Mouse (Mus musculus) left cerebral cortex, postnatal 10 days (tissue): ENCODE data around the gene Gm10160. TPM values are rescaled to one million over a fixed set of nuclear protein-coding genes. Genes with fewer than 3 reads are reported as not detected.

Source experiments
- DNase-seq, 2 experiments: peaks; one replicate each; pipeline ENCODE4 v3.0.0; 2021 to 2022; ENCODE audit warnings: low spot score in 2 of 2, mixed read lengths in 1 of 2; ENCODE audit errors: extremely low spot score in 1 of 2
- intact Hi-C: fragments of 180-260 bp; cut with DNase I; formaldehyde crosslinking; loops from one replicate; pipeline ENCODE4 v1.15.1; 2025
- total RNA-seq, 2 experiments: library from RNA; stranded (reverse); gene quantifications; 2 replicates each; pipeline ENCODE4 v1.2.3; 2021

Gm10160 gene
- total RNA-seq, 2 experiments from 2014 or later: not detected

DNA sequence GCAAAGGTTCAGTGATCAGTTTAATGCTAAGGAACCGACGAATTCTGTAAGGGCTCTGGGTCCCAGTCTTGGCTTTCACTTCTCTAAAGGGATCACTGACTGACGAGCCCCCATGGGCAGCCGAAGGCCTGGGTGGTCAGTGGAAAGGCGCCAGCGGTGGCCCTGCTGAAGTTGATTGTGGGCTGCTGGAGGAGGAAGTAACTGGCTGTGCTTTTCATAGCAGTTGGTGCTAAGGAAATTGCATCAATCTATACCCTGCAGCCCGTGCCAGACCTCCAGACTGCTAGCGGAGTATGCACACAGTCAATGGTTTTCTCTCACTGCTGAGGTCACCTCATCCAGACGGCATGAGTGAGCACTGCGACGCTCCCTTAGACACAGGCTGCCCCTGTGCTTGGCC is 4.5 kb upstream of the Gm10160 start:
- intact Hi-C loops: no loop called here
- DNase-seq: peak; percentile 56 to 71

DNA sequence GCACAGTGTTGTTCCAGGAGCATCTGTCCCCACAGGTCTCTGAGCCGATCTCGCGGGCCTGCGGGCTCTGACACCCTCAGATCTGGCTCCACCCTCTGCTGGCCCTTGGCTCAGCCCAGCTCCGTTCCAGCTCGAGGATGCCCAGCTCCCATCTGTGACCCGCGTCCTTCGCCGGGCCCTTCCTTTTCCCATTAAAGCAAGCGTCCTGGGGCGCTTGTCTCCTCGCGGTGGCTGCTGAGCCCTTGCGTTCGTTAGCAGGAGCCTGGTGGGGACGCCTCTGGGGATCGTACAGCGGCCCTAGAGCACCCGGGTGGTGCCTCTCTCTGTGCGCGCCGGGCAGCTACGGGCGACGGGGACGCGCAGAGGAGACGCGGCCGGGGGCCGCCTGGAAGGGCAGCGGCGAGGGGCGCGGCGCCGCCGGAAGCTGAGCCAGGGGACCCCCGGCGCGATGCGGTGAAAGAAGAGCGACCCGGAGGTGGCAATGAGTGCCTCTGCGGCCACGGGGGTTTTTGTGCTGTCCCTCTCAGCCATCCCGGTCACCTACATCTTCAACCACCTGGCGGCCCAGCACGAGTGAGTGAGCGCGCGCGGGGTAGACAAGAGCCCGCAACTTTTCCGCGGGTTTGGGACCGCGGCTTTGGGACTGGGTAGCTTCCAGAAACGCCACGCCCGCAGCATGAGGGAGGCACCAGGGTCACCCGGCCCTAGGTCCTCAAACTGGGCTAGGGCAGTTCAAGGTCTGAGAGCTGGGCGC is 3.6 kb upstream of the Gm10160 start, which contains the start of gene Tm6sf1:
Tm6sf1 (plus strand) TSS at position 34 of the 754 bp plus-strand sequence.
- DNase-seq: peak in 1 of 2 experiments; percentile 79
- intact Hi-C loops: no loop called here

DNA sequence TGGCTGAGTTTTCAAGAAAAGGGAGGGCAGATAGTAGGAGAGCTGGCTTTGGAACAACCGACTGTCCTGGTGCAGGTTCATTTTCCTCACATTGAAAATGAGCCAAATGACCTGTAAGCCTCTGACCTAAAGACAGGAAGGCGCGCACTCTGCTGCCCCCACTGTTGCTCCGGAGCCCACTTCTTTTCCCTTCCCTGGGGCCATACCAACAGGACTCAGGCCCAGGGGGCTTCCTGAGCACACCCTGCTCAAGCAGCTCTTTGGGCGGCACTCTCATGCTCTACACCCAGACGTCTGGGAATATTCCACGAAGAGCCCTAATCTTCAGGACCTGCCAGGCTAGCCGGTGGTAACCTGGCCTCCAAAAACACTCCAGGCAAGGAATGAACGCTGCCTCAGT is 2.6 kb upstream of the Gm10160 start:
- intact Hi-C loops: no loop called here
- no peak for DNase-seq

DNA sequence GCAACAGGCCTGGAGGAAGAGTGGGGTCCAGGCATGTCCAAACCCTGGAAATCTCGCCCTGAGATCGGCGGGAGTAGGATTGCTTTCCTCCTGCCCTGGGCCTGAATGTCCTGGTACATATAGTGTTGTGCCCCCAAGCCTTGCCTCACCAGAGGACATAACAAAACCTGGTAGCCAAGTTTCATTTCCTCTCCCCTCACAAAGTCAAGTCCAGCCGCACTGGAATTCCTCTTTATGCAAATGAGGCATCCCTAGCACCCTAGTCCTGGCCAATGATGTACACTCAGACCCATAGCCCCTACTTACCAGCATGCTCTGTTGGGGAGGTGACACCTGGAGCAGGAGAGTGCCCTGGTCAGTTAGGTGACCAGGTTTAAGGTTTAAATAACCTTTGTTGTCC is 627 bp upstream of the Gm10160 start:
- no peak for DNase-seq
- intact Hi-C loops: no loop called here

DNA sequence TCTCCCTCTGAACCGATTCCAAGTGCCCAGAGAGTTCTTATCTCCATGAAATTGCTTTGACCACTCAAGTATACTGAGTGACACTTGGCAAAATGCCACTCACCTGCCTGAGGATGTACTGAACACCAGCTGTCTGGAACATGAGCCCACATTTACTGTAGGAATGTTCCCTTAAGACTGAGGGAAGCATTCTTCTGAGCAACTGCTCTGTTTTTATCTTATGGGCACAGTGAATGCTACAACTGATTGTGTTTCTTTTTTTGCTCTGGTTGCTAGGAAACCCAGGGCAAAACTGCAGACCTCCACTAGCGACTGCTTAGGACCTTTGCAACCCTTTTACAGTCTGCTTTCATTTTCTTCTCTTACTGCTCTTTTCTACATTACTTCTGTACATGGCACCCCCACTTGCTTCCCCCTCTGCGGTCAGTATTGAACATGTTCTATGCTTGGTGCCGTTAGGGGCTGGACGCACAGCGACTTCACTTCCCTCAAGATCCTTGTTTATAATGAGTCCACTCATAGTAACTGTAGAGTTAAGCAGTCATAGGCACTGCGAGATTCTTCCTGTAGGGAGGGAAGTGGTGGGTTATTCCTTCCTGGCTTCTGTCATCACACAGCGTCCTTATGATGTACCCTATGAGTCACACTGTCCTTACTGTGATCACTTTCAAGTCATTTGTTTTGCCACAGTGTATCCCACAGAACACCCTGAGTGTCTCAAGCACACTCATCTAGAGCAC is 856 bp downstream of the Gm10160 start:
- DNase-seq: no peak
- intact Hi-C loops: no loop called here

DNA sequence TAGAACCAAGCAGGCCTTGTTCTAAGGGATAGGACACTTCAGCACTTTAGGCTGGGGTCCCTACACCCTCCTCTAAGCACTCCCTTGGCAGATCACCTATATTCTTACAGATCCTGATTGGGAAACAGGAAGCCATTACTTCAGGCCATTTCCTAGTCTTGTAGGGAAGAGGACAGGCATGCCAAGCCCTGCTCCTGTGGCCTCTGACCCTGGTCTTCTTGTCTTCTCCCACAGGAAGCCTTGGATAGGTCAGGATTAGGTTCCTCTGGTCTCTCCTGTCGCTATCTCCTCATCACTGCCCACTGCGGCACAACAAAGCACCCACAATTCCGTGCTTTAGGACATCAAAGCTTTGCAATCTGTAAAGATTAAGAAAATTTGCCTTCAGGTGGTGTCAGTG is 3.9 kb downstream of the Gm10160 start:
- intact Hi-C loops: no loop called here
- no peak for DNase-seq

DNA sequence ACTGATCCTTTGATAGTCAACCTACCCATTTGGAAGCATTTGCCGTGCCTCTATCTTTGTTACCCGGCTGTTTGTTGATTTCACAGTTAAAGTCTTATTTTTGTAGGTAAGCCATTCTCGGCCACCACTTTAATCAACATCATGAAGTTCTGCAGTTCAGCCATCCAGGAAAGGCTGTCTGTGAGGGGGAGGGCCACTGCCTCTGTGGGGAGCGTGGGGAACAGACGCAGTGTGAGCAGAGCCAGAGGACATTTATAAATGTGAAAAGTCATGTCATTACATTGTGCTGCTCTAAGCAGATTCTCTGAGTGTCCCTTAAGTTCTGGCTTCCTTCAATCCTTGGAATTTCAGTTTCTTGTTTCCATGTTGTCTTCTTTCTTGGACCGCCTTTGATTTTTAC is 5.4 kb downstream of the Gm10160 start:
- no peak for DNase-seq
- intact Hi-C loops: no loop called here

DNA sequence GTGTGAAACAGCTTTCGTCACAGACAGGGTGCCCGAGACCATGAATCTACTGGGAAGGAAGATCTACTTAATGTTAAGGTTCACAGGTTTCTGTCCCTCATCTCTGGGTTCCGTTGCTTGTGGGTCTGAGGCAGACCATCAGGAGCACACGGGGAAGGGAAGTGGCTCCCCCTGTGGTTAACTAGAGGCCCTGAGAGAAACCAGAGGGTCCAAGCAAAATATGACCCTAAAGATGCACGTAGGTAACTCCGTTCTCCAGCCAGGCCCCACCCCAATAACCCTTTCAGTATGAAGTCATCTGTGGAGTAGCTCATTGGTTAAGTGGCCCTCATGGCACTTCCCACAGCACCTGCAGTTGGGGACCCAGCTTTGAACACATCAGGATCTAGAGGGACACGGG is 6.0 kb downstream of the Gm10160 start:
- no peak for DNase-seq
- intact Hi-C loops: no loop called here

DNA sequence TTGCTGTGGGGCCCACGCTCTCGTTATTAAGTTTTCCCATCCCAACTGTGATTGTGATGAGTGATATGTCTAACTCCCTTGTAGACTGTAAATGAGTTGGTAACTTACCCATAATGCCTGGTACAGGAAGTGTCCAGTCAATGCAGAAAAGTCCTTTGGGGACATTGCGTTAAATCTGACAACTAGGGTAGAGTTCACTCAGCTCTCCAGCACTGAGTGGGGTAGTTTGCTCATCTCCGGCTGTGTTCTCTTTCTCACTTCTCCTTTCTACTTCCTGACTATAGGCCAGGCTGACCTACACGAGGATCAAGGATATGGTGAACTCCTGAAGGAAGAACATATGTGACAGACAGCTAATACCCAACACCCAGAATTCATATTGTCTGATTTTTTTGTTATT is 6.4 kb downstream of the Gm10160 start:
- DNase-seq: no peak
- intact Hi-C loops: no loop called here

DNA sequence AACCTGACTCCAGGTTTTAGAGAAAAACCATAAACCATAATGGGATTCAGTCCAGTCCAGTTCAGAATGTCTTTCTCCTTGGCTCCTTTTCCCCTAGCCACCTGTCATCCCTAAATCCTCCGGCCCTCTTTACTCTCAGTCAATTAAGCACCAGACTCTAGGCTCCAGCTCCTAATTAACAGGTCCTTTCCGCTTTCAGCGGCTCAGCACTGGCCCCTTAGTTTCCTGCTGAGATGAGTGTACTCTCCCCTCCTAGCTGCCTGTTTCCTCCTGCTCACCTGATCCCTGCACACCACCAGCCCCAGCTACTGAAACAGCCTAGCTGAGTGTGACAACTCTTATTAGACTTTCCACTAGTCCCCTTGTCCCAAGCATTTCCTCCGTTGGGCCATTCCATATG is 7.8 kb downstream of the Gm10160 start:
- intact Hi-C loops: no loop called here
- DNase-seq: no peak

DNA sequence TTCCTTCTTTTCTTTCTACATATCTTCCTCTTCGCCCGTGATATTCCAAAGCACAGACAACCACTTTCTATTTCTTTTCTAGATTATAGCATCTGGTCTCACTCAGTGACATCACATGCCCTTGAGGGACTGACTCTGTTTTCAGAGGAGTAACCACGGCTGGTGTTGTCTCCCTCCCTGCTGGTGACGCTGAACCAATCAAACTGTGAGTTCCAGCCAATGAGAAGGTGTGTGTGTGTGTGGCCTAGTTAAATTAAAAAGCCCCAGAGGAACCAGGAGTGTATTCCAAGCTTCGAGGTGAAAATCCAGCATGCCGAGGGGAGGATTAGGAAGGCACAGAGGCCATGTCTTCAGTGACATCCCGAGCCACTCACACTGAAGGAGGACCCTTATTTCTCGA is 8.6 kb downstream of the Gm10160 start:
- DNase-seq: no peak
- intact Hi-C loops: no loop called here

DNA sequence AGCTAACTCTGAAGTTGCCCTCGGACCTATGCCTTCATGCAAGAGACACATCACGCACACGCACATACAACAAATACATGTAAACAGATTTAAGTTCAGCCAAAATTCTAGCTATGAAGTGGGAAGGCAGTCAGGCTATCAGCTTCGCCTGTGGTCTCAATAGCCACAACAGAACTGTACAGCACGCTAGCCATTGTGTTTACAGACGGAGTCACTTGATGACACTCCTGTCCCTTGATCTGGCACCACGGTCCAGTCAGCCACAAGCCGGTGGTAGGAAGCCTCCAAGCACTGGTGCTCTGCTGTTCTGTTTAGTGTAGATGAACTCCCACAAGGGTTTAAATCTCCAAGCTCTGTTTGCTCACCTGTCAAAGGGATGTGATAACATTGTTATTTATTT is 9.6 kb downstream of the Gm10160 start:
- DNase-seq: no peak
- intact Hi-C loops: no loop called here

DNA sequence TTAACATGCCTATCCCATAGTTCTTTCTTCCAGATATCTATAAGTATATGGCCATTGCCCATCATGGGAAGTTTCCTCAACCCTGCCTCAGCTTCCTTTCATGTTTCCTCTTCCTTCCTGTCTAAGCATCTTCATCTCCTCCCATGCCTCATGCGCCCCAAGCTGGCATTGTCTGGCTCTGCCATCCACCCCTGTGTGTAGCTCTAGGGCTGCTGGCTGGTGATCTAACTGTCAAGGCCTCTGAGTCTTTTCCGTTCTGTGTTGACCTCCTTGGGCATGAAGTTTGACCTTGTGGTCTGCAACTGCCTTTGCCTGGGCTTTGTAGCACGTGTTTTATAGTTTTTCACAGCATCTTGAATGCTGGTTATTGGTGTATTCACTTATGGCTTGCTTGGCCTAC is 10.3 kb downstream of the Gm10160 start:
- no peak for DNase-seq
- intact Hi-C loops: no loop called here

DNA sequence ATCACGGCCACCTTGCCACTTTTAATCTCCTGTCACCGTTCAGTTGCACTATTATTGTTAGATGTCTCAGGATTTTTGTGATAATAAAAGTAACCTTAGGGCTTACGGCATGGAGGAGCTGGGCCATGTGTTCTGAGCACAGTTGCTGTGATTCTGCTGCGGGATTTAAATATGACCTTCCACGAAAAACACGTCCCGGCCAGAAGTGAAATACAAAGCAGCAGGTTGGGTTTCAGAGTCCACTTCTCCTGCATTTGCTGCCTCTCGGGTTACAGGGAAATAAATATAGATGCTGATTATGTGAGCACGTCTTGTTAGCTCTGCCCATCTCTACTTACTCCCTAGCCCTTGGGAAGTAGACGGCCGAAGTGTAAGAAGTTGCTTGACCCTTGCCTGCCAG is 10.8 kb downstream of the Gm10160 start:
- DNase-seq: no peak
- intact Hi-C loops: no loop called here

DNA sequence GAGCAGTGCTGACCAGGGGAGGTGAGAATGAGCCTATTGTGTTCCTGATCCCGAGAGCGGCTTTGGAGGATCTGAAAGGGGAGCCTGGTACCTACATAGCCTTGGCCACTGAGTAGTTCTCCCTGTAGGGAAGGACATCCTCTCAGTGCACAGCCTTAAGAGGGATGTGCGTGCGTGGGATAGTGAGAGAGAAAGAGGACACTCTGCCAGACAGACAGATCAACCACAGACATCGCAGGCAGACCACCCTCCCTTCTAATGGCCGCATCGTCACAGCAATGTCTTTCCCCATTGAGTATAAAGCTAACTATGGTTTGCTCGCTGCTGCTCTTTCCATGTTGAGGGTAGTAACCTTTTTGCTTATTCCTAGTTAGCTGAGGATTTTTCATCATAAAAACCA is 11.7 kb downstream of the Gm10160 start:
- intact Hi-C loops: no loop called here

DNA sequence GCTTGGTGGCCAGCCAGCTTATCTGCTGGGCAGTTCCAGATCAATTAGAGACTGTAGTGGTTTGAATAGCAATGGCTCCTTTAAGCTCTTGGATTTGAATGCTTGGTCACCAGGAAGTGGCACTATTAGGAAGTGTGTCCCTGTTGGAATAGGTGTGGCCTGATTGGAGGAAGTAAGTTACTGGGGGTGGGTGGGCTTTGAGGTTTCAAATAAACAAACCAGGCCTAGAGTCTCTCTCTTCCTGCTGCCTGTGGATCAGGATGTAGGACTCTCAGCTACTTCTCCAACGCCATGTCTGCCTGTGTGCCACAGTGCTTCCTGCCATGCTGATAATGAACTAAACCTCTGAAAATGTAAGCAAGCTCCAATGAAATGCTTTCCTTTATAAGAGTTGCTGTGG is 12.6 kb downstream of the Gm10160 start:
- intact Hi-C loops: no loop called here
- DNase-seq: no peak

More for the DNA sequence above, 11.7 kb downstream of the Gm10160 start:
- no peak for DNase-seq

DNA sequence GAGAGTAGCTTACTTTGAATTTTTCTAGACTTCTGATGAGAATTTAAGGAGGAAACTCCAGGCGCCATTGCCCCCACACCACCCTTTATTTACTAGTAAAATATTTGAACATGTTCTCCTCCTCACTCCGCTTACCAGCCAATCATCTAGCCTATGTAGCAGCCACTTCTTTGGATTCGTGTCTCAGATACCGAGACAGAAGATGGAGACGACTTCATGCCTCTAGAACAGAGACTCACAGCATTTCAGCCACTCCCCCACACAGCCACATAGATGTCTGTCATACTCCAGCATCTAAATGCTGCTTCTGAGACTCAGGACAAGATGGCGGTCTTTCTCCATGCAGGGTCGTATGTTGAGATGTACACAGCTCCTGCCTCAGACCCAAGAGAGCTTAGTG is 13.5 kb downstream of the Gm10160 start:
- intact Hi-C loops: no loop called here
- no peak for DNase-seq

DNA sequence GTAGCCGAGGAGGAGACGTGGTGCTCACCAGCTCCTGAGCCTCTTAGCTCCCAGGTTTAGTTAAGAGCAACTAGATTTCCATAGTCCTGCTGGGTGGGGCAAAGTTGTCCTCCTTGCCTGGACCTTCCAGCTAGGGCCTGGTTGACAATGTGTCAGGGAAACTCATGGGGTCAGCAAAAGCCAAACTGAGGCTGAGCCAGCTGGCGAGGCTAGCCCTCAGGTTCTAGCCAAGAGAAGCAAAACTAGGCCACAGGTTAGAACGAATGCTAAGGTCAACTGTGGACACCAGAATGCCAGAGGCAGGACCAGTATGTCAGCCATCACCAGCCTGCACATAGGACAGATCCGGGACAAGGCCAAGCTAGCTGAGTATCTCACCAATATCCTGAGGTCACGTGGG is 14.2 kb downstream of the Gm10160 start:
- DNase-seq: no peak
- intact Hi-C loops: no loop called here

DNA sequence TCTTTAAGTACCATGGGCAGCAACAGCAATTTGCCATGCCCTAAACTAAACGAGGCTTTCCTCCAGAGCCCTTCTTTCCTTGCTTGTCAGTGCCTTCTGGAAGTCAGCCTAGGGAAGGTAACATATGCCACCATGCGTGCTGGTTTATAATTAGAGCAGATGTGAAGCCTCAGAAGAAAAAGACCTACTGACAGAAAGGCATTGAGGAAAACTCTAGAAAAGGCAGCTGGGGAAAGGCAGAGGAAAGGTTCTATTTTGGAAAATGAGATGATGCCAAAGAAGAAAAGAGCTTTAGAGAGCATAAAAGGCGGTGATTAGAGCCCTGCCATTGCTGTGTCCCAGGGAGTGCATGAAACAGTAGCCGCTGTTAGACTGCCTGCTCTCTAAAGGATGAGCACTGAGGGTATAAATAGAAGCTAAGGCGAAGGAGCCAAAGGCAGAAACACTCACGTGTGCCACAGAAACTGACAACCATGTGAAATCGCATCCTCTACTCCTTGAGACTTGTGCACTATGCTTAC is 14.9 kb downstream of the Gm10160 start:
- intact Hi-C loops: no loop called here
- peak in 1 of 2 experiments; percentile 63 for DNase-seq

DNA sequence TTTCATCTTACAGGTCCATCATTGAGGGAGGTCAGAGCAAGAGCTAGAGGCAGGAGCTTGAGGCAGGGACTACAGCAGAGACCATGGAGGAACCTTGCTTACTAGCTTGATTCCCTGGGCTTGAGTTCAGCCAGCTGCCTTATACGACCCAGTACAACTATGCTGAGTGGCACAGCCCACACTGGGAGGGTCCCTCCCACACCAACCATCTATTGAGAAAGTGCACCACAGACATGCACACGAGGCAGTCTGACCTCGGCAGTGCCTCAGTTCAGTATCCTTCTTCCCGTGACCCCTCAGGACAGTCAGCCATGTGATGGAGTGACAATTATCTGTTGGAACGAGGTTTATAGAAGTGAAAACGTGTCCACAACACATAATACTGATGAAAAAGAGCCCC is 15.8 kb downstream of the Gm10160 start:
- no peak for DNase-seq
- intact Hi-C loops: no loop called here
